30 mouse cellular contexts compared by ENCODE assay signal in the genomic region with DNA sequence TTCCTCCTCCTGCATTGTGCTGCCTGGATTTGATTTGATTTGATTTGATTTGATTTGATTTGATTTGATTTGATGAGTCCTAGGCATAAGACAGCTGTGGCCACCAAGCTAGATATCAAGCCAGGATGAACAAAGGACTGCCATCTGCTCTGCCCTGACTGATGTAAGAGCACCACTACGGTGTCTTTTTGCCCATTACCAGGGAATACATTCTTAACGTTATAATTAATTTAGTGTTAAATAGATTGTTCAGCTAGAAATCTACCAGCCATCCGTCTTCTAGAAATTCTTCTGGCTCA. TPM values are rescaled to one million over a fixed set of nuclear protein-coding genes. Genes with fewer than 3 reads are reported as not detected.
DNase-seq lines count a peak whose midpoint lies in the region; ATAC-seq and TF ChIP-seq lines count a peak whose summit lies in the region.
"Had no signal": no experiment of that assay in that cellular context is flagged by ENCODE, and none has a peak within 500 bp of the region (broad histone marks: within the 10 kb centered on the region; RNA-seq: fewer than 3 reads in every experiment).

No protein-coding gene starts in this region.

- H3K4me3 ChIP-seq in hindbrain, embryonic 13.5 days = no peak overlapping the region
- no peak overlapping the region for H3K4me3 ChIP-seq in hindbrain, embryonic 11.5 days (ENCODE audit: low read depth, low read length)
- H3K4me3 ChIP-seq in hindbrain, postnatal 0 days (ENCODE audit: low read length) = no peak overlapping the region
- H3K4me3 ChIP-seq in hindbrain, embryonic 10.5 days = no peak overlapping the region
- peak overlapping the region; percentile 41; the same call in 1 of the 2 replicates for H3K4me3 ChIP-seq in G1E (ENCODE audit: low read depth, low read length)
- H3K4me3 ChIP-seq: embryonic facial prominence, embryonic 10.5 days; embryonic facial prominence, embryonic 13.5 days; erythroblast, embryonic 14.5 days; forebrain, embryonic 12.5 days; forebrain, embryonic 15.5 days; heart, embryonic 12.5 days; heart, embryonic 15.5 days had no signal

- no peak overlapping the region for H3K27ac ChIP-seq in hindbrain, embryonic 13.5 days
- no peak overlapping the region for H3K27ac ChIP-seq in hindbrain, embryonic 11.5 days (ENCODE audit: low read depth, low read length)
- 0 out of 2 replicates have a peak overlapping the region, but pooled peaks have one; percentile 8 for H3K27ac ChIP-seq in hindbrain, postnatal 0 days
- no peak overlapping the region for H3K27ac ChIP-seq in hindbrain, embryonic 10.5 days
- H3K27ac ChIP-seq: embryonic facial prominence, embryonic 10.5 days; embryonic facial prominence, embryonic 13.5 days; forebrain, embryonic 12.5 days; forebrain, embryonic 15.5 days; heart, embryonic 15.5 days had no signal

- no peak overlapping the region for H3K9ac ChIP-seq in hindbrain, embryonic 13.5 days
- no peak overlapping the region for H3K9ac ChIP-seq in hindbrain, embryonic 11.5 days (ENCODE audit: low read depth, low read length)
- no peak overlapping the region for H3K9ac ChIP-seq in hindbrain, postnatal 0 days (replicated peaks; ENCODE audit: low read length)
- H3K9ac ChIP-seq: embryonic facial prominence, embryonic 13.5 days; forebrain, embryonic 12.5 days; forebrain, embryonic 15.5 days; heart, embryonic 12.5 days; heart, embryonic 15.5 days had no signal

- no peaks in the 10 kb centered on the region for H3K27me3 ChIP-seq in hindbrain, embryonic 13.5 days
- no peaks in the 10 kb centered on the region for H3K27me3 ChIP-seq in hindbrain, embryonic 11.5 days (ENCODE audit: control insufficient read depth, insufficient read depth, low read length)
- H3K27me3 ChIP-seq in hindbrain, postnatal 0 days (ENCODE audit: insufficient read depth, low read length) = no peaks in the 10 kb centered on the region
- no peaks in the 10 kb centered on the region for H3K27me3 ChIP-seq in hindbrain, embryonic 10.5 days (ENCODE audit: insufficient read depth, poor library complexity, severe bottlenecking)
- no peaks in the 10 kb centered on the region for H3K27me3 ChIP-seq in G1E (ENCODE audit: insufficient read depth, low read length)
- H3K27me3 ChIP-seq: CH12.LX; embryonic facial prominence, embryonic 13.5 days; forebrain, embryonic 12.5 days; forebrain, embryonic 15.5 days; heart, embryonic 12.5 days; heart, embryonic 15.5 days had no signal

- no peak for DNase-seq in hindbrain, embryonic 11.5 days (ENCODE audit: low spot score)
- DNase-seq in hindbrain, postnatal 0 days (ENCODE audit: low spot score) = peak; percentile 34
- no peak for DNase-seq in hindbrain, embryonic 10.5 days (ENCODE audit: low spot score)
- DNase-seq in G1E (ENCODE audit: low spot score) = no peak
- peak; percentile 14 for DNase-seq in brain, embryonic 14.5 days (ENCODE audit: low read depth)
- DNase-seq in adrenal gland, adult (ENCODE audit: inconsistent age in 2 of 2, low spot score in 1 of 2) = no peak
- no peak for DNase-seq in gastrocnemius, postnatal 14 days
- DNase-seq: adrenal gland, adult 2 months; adrenal gland, postnatal 14 days; B cell, adult 2 months; cerebellum, adult 11-12 months; cerebellum, adult 8-10 months; cerebellum, postnatal 36 days; embryo, embryonic 11 days; gastrocnemius, postnatal 25 days; heart, adult 18-20 months; heart, postnatal 10 days; heart, postnatal 36 days; kidney, adult 2 months had no signal

- TF ChIP-seq POLR2A in brain, embryonic 14.5 days (IDR thresholded peaks at IDR 0.05; ENCODE audit: borderline replicate concordance, extremely low read depth, insufficient read depth, insufficient read length, poor library complexity, severe bottlenecking) = no peak

- no peaks in the 10 kb centered on the region for H3K36me3 ChIP-seq in hindbrain, embryonic 13.5 days
- H3K36me3 ChIP-seq in hindbrain, embryonic 11.5 days (ENCODE audit: control insufficient read depth, insufficient read depth, low read length) = no peaks in the 10 kb centered on the region
- no peaks in the 10 kb centered on the region for H3K36me3 ChIP-seq in hindbrain, postnatal 0 days (ENCODE audit: insufficient read depth, low read length)
- no peaks in the 10 kb centered on the region for H3K36me3 ChIP-seq in hindbrain, embryonic 10.5 days
- peaks cover 31% of the 10 kb centered on the region for H3K36me3 ChIP-seq in G1E (replicated peaks)
- H3K36me3 ChIP-seq: embryonic facial prominence, embryonic 10.5 days; embryonic facial prominence, embryonic 13.5 days; forebrain, embryonic 12.5 days; forebrain, embryonic 15.5 days; heart, embryonic 12.5 days; heart, embryonic 15.5 days had no signal

- no peaks in the 10 kb centered on the region for H3K9me3 ChIP-seq in hindbrain, embryonic 13.5 days
- H3K9me3 ChIP-seq in hindbrain, embryonic 11.5 days (ENCODE audit: control insufficient read depth, low read length) = no peaks in the 10 kb centered on the region
- no peaks in the 10 kb centered on the region for H3K9me3 ChIP-seq in hindbrain, postnatal 0 days (ENCODE audit: low read length)
- H3K9me3 ChIP-seq in hindbrain, embryonic 10.5 days = no peaks in the 10 kb centered on the region
- H3K9me3 ChIP-seq in G1E (replicated peaks) = no peaks in the 10 kb centered on the region
- H3K9me3 ChIP-seq: embryonic facial prominence, embryonic 10.5 days; embryonic facial prominence, embryonic 13.5 days; forebrain, embryonic 12.5 days; forebrain, embryonic 15.5 days; heart, embryonic 12.5 days; heart, embryonic 15.5 days had no signal

- no peak overlapping the region for H3K4me2 ChIP-seq in hindbrain, embryonic 13.5 days
- no peak overlapping the region for H3K4me2 ChIP-seq in hindbrain, embryonic 11.5 days (replicated peaks; ENCODE audit: low read depth, low read length)
- no peak overlapping the region for H3K4me2 ChIP-seq in hindbrain, postnatal 0 days (ENCODE audit: low read depth, low read length)
- H3K4me2 ChIP-seq: embryonic facial prominence, embryonic 13.5 days; forebrain, embryonic 12.5 days; forebrain, embryonic 15.5 days; heart, embryonic 12.5 days; heart, embryonic 15.5 days had no signal

- TF ChIP-seq CTCF in hindbrain, postnatal 0 days (IDR thresholded peaks at IDR 0.05; ENCODE audit: low read depth) = no peak
- TF ChIP-seq CTCF in G1E (IDR thresholded peaks at IDR 0.05; ENCODE audit: low read depth, low read length) = no peak
- TF ChIP-seq CTCF in brain, embryonic 14.5 days (IDR thresholded peaks at IDR 0.05; ENCODE audit: borderline replicate concordance, extremely low read depth, insufficient read depth, insufficient read length) = no peak

- ATAC-seq in hindbrain, embryonic 13.5 days (ENCODE audit: low FRiP score) = peak; percentile 43; the same call in 1 of the 2 replicates
- no peak; the same call in 1 of the 2 replicates for ATAC-seq in hindbrain, embryonic 11.5 days (ENCODE audit: low FRiP score)
- ATAC-seq in hindbrain, postnatal 0 days = peak; percentile 72
- ATAC-seq in G1E (ENCODE audit: extremely low read depth, insufficient number of reproducible peaks, low FRiP score, poor library complexity, severe bottlenecking) = no peak
- ATAC-seq: activated CD4-positive, CD25-positive, alpha-beta regulatory T cell, adult 4 months; intestine, postnatal 0 days had no signal

- intact Hi-C loops in gastrocnemius, postnatal 14 days (cut with DNase I; ENCODE audit: low total_unique reads) = no loop called here

- WGBS in hindbrain, embryonic 13.5 days = 58% methylated on average over 3 of the region's 3 CpGs
- 76% methylated on average over 3 of the region's 3 CpGs for WGBS in hindbrain, embryonic 11.5 days
- 39% methylated on average over 3 of the region's 3 CpGs for WGBS in hindbrain, postnatal 0 days
- 85% methylated on average over 3 of the region's 3 CpGs for WGBS in hindbrain, embryonic 10.5 days

- peaks cover 8% of the 10 kb centered on the region for H3K4me1 ChIP-seq in hindbrain, embryonic 13.5 days (replicated peaks)
- no peaks in the 10 kb centered on the region for H3K4me1 ChIP-seq in hindbrain, embryonic 11.5 days (replicated peaks; ENCODE audit: control insufficient read depth, insufficient read depth, low read length)
- H3K4me1 ChIP-seq in hindbrain, postnatal 0 days (ENCODE audit: insufficient read depth, low read length) = peaks cover 4% of the 10 kb centered on the region; the same call in 1 of the 2 replicates
- H3K4me1 ChIP-seq in hindbrain, embryonic 10.5 days (replicated peaks) = peaks cover 11% of the 10 kb centered on the region
- peaks cover 80% of the 10 kb centered on the region for H3K4me1 ChIP-seq in G1E (ENCODE audit: insufficient read depth, low read depth, low read length)
- H3K4me1 ChIP-seq: forebrain, embryonic 15.5 days had no signal

RNA-seq across cellular contexts. Expression of a gene that starts 24.3 kb away (rescaled TPM):
- 63.4 and 66.3 TPM in 2 replicates for polyA plus RNA-seq in hindbrain, embryonic 13.5 days (2015; fragmentation: Nextera tagmentation; extraction: Ambion mirVana)
- 62.9 and 68.0 TPM in 2 replicates for polyA plus RNA-seq in hindbrain, embryonic 11.5 days (2014; fragmentation: Nextera tagmentation; extraction: Ambion mirVana)
- 63.1 and 79.4 TPM in 2 replicates for total RNA-seq in hindbrain, postnatal 0 days (2014; rRNA removed)
- polyA plus RNA-seq in hindbrain, postnatal 0 days (2015; fragmentation: Nextera tagmentation; extraction: Ambion mirVana) = 106 and 112 TPM in 2 replicates
- polyA plus RNA-seq in hindbrain, embryonic 10.5 days (2016; fragmentation: Nextera tagmentation; extraction: Ambion mirVana) = 43.0 and 50.9 TPM in 2 replicates
- total RNA-seq in G1E (2014; fragmentation: Nextera tagmentation) (102 and 129 TPM in 2 replicates), G1E (2017) (71.6 and 89.5 TPM in 2 replicates)
- polyA plus RNA-seq in G1E (2012) = 253 and 263 TPM in 2 replicates
- polyA plus RNA-seq in brain, embryonic 14.5 days (2012; rRNA removed) = 33.2 and 50.2 TPM in 2 replicates
- 100 to 1,000 TPM in 1 of 2 experiments, 10 to 100 TPM in 1; 96.6 to 108 TPM for total RNA-seq in gastrocnemius, postnatal 14 days (2021)

Comparison
In these comparisons a context has a peak if more than half of its experiments do, and no peak if none do; other contexts are left out.
1. ATAC-seq: peak in hindbrain, embryonic 13.5 days (single experiment) and hindbrain, postnatal 0 days (single experiment); none in hindbrain, embryonic 11.5 days (single experiment) and G1E (single experiment).
2. DNase-seq: peak in hindbrain, postnatal 0 days (single experiment) and brain, embryonic 14.5 days (single experiment); none in hindbrain, embryonic 11.5 days (single experiment), hindbrain, embryonic 10.5 days (single experiment), G1E (single experiment), adrenal gland, adult (0 of 2) and gastrocnemius, postnatal 14 days (single experiment).